Mouse (Mus musculus): ENCODE data around the gene Lipa. TPM values are rescaled to one million over a fixed set of nuclear protein-coding genes. Genes with fewer than 3 reads are reported as not detected.
A peak's percentile ranks its signal among the peaks of the same experiment; 100 is the strongest.

Gene Lipa
- total and polyA plus RNA-seq, 2 experiments from 2014 or later: 17.3 to 21.9 TPM

DNA sequence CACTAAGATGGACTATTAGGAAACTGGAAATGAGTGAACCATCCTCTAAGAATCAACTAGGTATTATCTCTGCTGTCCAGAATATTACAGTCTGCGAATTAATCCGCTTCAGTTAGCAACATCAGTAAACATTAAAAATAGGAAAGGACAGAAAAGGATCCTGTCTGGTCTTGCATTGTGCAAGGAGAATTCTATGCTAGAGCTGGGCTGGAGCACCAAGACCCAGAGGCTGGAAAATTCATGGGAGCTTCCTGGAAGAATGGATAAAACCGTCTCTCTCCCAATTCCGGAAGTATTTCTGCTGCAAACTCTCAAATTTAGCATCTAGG is 22.9 kb upstream of the Lipa start:
- peak overlapping the region; percentile 36 for H3K27ac ChIP-seq (ENCODE audit: low read depth, low read length)
- DNase-seq (no peak), ATAC-seq (no peak)
- no peaks in the 10 kb centered on the region for H3K9me3 ChIP-seq (ENCODE audit: low read length)
- peak overlapping the region; percentile 64 for H3K4me3 ChIP-seq (ENCODE audit: low read depth, low read length)
- H3K4me1 ChIP-seq (ENCODE audit: insufficient read depth): no peaks in the 10 kb centered on the region
- 29% methylated on average over 4 of the region's 4 CpGs for WGBS
- H3K9ac ChIP-seq: peak overlapping the region; percentile 58
- H3K4me2 ChIP-seq (ENCODE audit: low read depth): peak overlapping the region; percentile 64
- no peaks in the 10 kb centered on the region for H3K36me3 ChIP-seq (ENCODE audit: insufficient read depth)
- no peaks in the 10 kb centered on the region; the same call in 1 of the 2 replicates for H3K27me3 ChIP-seq (ENCODE audit: insufficient read depth, low read length)
- TF ChIP-seq CTCF (IDR thresholded peaks at IDR 0.05; ENCODE audit: low read depth): no peak

DNA sequence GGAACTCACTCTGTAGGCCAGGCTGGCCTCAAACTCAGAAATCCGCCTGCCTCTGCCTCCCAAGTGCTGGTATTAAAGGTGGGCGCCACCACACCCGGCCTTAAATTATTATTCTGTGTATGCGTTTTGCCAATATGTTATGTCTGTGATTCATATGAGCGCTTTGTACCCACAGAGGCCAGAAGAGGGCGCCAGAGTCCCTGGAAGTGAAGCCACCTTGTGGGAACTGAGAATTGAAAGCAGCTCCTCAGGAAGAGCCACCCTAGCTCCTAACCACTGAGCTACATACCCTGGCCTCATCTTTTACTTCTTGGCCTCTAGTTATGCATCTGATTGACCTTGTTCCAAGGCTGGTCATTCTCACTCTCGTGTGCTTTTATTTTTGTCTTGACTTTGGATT is 20.7 kb upstream of the Lipa start:
- H3K4me3 ChIP-seq (ENCODE audit: low read depth, low read length): no peak overlapping the region
- H3K4me2 ChIP-seq (ENCODE audit: low read depth): no peak overlapping the region
- H3K4me1 ChIP-seq (ENCODE audit: insufficient read depth): no peaks in the 10 kb centered on the region
- no peak overlapping the region for H3K27ac ChIP-seq (ENCODE audit: low read depth, low read length)
- H3K9ac ChIP-seq: no peak overlapping the region
- ATAC-seq (no peak), DNase-seq (peak; percentile 77)
- 30% methylated on average over 7 of the region's 7 CpGs for WGBS
- H3K9me3 ChIP-seq (ENCODE audit: low read length): no peaks in the 10 kb centered on the region
- no peaks in the 10 kb centered on the region; the same call in 1 of the 2 replicates for H3K27me3 ChIP-seq (ENCODE audit: insufficient read depth, low read length)
- H3K36me3 ChIP-seq (ENCODE audit: insufficient read depth): no peaks in the 10 kb centered on the region
- TF ChIP-seq CTCF (IDR thresholded peaks at IDR 0.05; ENCODE audit: low read depth): peak; percentile 76

DNA sequence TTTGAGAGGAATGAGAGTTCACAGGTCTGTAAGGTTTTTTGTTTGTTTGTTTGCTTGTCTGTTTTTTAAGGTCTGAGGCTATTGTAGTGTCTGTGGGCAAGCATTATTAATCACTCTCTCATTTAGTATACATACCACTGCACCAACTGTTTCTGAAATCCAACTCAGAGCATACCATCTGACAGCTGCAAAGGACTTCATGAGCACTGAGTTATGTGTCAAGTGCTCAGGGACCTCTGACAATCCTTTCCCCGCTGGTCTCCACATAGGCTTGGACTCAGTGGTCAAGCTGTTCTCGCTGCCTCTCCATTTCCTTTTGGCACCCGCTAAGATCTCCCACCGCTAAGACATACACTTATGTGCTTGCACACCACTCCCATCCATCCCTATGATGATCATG is 18.9 kb upstream of the Lipa start:
- Histone ChIP-seq H3K27me3 (ENCODE audit: insufficient read depth, low read length) (no peaks in the 10 kb centered on the region; the same call in 1 of the 2 replicates), H3K4me3 (ENCODE audit: low read depth, low read length) (no peak overlapping the region), H3K9me3 (ENCODE audit: low read length) (no peaks in the 10 kb centered on the region), H3K27ac (ENCODE audit: low read depth, low read length) (no peak overlapping the region), H3K4me2 (ENCODE audit: low read depth) (no peak overlapping the region), H3K9ac (no peak overlapping the region), H3K36me3 (ENCODE audit: insufficient read depth) (no peaks in the 10 kb centered on the region), H3K4me1 (ENCODE audit: insufficient read depth) (no peaks in the 10 kb centered on the region)
- DNase-seq (no peak), ATAC-seq (no peak)
- 91% methylated on average over 4 of the region's 4 CpGs for WGBS
- no peak for TF ChIP-seq CTCF (IDR thresholded peaks at IDR 0.05; ENCODE audit: low read depth)

DNA sequence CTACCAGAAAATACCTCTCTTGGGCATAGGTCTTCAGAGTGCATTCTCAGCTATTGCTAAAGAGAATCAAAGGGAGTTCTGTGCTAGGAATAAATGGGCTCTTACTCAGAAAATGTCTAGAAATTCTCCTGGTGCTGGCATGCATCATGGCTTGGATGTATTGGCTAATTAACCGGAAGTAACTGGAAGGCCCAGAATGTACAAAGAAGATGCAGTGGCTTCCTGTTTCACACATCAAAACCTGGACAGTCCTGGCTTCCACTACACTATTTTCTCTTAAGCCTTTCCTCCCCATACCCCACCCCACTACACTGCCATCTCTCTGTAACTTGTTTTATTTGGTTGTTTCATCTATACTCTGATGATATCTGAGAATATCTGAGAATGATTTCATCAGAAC is 12.1 kb upstream of the Lipa start:
- Histone ChIP-seq H3K4me3 (ENCODE audit: low read depth, low read length) (no peak overlapping the region), H3K36me3 (ENCODE audit: insufficient read depth) (no peaks in the 10 kb centered on the region), H3K4me2 (ENCODE audit: low read depth) (no peak overlapping the region), H3K9me3 (ENCODE audit: low read length) (no peaks in the 10 kb centered on the region), H3K9ac (no peak overlapping the region), H3K4me1 (ENCODE audit: insufficient read depth) (no peaks in the 10 kb centered on the region), H3K27ac (ENCODE audit: low read depth, low read length) (no peak overlapping the region), H3K27me3 (ENCODE audit: insufficient read depth, low read length) (no peaks in the 10 kb centered on the region)
- no peak for DNase-seq
- no peak for ATAC-seq
- TF ChIP-seq CTCF (IDR thresholded peaks at IDR 0.05; ENCODE audit: low read depth): no peak
- 78% methylated on average over 1 of the region's 1 CpGs for WGBS

DNA sequence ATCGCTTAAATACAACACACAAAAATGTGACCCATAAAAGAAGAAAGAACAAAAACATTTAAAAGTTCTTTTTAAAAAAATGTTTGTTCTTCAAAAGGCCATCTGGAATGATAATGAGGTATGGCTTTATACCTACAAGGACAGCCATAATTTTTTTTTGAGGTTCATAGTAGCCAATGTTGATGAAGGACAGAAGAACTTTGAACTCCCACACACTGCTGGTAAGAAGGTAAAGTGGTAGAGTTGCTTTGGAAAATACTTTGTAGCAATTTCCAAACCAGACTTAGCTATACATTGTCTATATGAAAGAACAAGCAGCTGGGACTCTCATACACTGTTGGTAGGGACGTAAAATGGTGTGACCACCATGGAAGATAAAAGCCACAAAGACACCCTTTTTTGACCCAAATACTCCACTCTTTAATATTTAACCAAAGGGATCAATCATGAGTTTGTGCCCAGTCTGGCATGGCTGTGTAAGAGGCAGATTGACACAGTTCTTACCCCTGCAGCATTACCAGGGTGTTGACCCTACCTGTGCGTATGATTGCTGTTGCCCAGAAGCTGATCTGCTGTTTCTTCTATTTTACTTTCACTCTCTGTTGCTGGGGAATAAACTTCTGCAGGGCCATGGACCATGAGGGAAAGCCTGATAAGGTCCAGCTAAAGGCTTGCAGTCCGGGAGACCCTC is 4.9 kb upstream of the Lipa start:
- ATAC-seq (no peak), DNase-seq (no peak)
- Histone ChIP-seq H3K4me2 (ENCODE audit: low read depth) (no peak overlapping the region), H3K4me1 (ENCODE audit: insufficient read depth) (no peaks in the 10 kb centered on the region), H3K36me3 (ENCODE audit: insufficient read depth) (no peaks in the 10 kb centered on the region), H3K27me3 (ENCODE audit: insufficient read depth, low read length) (no peaks in the 10 kb centered on the region), H3K4me3 (ENCODE audit: low read depth, low read length) (no peak overlapping the region), H3K27ac (ENCODE audit: low read depth, low read length) (no peak overlapping the region), H3K9ac (no peak overlapping the region), H3K9me3 (ENCODE audit: low read length) (no peaks in the 10 kb centered on the region)
- TF ChIP-seq CTCF (IDR thresholded peaks at IDR 0.05; ENCODE audit: low read depth): no peak
- WGBS: 96% methylated on average over 4 of the region's 4 CpGs

DNA sequence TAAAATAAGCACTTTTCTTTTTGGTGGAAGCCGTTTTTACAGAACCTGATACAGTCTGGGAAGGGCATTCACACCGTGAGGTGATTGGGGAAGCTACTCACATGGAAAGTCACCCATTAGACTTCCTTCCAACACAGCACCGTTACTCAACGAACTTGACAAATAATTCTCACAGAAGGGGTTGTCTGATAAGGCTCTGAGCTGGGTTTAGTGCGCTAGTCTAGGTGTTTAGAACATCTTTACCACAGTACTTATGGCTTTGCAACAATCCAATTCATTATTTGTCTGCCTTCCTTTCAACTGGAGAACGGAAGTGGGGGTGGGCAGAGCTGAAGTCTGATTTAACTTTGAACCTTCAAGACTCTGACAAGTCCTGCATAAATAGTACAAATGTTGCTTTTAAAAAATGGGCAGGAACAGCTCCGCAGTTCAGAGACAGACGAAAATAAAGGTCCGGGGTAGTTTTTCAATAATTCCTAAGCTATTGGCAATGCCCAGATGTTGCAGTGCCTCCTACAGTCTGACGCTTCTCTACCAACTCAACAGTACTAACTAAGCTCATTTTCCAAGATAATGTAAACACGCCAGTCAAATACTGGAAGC is 852 bp downstream of the Lipa start:
- H3K27me3 ChIP-seq (ENCODE audit: insufficient read depth, low read length): no peaks in the 10 kb centered on the region
- peak; percentile 18; the same call in 1 of the 2 replicates for ATAC-seq
- peak overlapping the region; percentile 78 for H3K4me2 ChIP-seq (ENCODE audit: low read depth)
- peak overlapping the region; percentile 50 for H3K4me3 ChIP-seq (ENCODE audit: low read depth, low read length)
- DNase-seq: peak; percentile 7
- H3K9ac ChIP-seq: peak overlapping the region; percentile 51
- no peaks in the 10 kb centered on the region for H3K9me3 ChIP-seq (ENCODE audit: low read length)
- 32% methylated on average over 11 of the region's 11 CpGs for WGBS
- H3K27ac ChIP-seq (ENCODE audit: low read depth, low read length): peak overlapping the region; percentile 47; the same call in 1 of the 2 replicates
- peaks cover 7% of the 10 kb centered on the region; the same call in 1 of the 2 replicates for H3K4me1 ChIP-seq (ENCODE audit: insufficient read depth)
- TF ChIP-seq CTCF (IDR thresholded peaks at IDR 0.05; ENCODE audit: low read depth): peak; percentile 32; the same call in 1 of the 2 replicates
- no peaks in the 10 kb centered on the region; the same call in 1 of the 2 replicates for H3K36me3 ChIP-seq (ENCODE audit: insufficient read depth)

DNA sequence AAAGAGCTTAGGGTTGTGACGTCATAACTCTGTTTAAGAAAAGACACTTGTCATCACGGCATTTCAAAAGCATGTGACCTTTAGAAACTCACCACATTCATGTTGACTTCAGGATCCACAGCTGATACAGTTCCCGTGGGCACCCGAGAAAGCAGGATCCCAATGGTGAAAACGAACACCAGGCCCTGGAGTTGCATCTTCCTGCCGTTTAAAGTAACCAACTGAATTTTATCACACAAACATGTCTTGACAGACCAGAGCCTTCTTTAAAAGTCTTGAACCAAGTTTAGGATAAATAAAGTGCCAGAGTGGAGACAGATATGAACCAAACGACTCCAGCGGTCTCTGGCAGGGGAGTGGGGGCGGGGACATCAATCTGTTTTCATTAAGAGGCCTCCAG is 2.6 kb downstream of the Lipa start:
- Histone ChIP-seq H3K36me3 (ENCODE audit: insufficient read depth) (no peaks in the 10 kb centered on the region; the same call in 1 of the 2 replicates), H3K27ac (ENCODE audit: low read depth, low read length) (no peak overlapping the region), H3K4me1 (ENCODE audit: insufficient read depth) (peaks cover 7% of the 10 kb centered on the region; the same call in 1 of the 2 replicates), H3K9me3 (ENCODE audit: low read length) (no peaks in the 10 kb centered on the region), H3K4me3 (ENCODE audit: low read depth, low read length) (no peak overlapping the region), H3K9ac (no peak overlapping the region), H3K4me2 (ENCODE audit: low read depth) (no peak overlapping the region), H3K27me3 (ENCODE audit: insufficient read depth, low read length) (no peaks in the 10 kb centered on the region)
- WGBS: 79% methylated on average over 9 of the region's 9 CpGs
- ATAC-seq (no peak), DNase-seq (no peak)
- no peak for TF ChIP-seq CTCF (IDR thresholded peaks at IDR 0.05; ENCODE audit: low read depth)
